Mouse (Mus musculus): Measurements from ENCODE around the gene Med13l. TPM values are rescaled to one million over a fixed set of nuclear protein-coding genes. Genes with fewer than 3 reads are reported as not detected.

Med13l gene
- polyA plus RNA-seq, 1 experiment from 2014 or later: 18.6 TPM

GRCm38 (mm10) chr5:118782139-118782538 is 221.7 kb downstream of the Med13l start:
- 90% methylated on average over 3 of the region's 3 CpGs for WGBS
- no peak overlapping the region for H3K4me2 ChIP-seq (ENCODE audit: low read depth, low read length)
- H3K36me3 ChIP-seq (ENCODE audit: control insufficient read depth, insufficient read depth, low read length): no peaks in the 10 kb centered on the region
- H3K27ac ChIP-seq (ENCODE audit: low read depth, low read length): no peak overlapping the region
- H3K27me3 ChIP-seq (ENCODE audit: control insufficient read depth, insufficient read depth, low read length): peaks cover 5% of the 10 kb centered on the region; the same call in 1 of the 2 replicates
- H3K9me3 ChIP-seq (ENCODE audit: control insufficient read depth, low read length): no peaks in the 10 kb centered on the region
- no peak overlapping the region for H3K9ac ChIP-seq (replicated peaks; ENCODE audit: low read depth, low read length)
- H3K4me3 ChIP-seq (ENCODE audit: low read depth, low read length): no peak overlapping the region
- ATAC-seq (ENCODE audit: low read depth): no peak
- H3K4me1 ChIP-seq (ENCODE audit: control insufficient read depth, insufficient read depth, low read length): no peaks in the 10 kb centered on the region

DNA sequence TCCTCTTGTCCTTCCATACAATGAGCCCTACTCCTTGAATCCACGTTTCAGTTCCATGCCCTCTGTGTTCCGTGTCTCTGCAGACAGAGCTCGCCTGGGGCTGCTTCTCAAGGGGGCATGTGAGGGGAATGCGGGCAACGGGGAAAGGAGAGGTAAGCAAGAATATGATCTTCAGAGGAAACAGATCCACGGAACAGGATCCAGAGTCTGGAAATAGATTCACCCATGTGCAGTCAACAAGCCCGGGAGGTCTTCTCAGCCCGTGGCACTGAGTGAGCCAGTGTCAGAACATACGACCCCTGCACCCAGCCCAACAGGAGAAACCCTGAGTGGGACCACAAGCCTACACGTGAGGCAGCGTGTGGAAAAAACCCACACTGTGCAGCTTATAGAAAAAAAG is 228.7 kb downstream of the Med13l start:
- 93% methylated on average over 11 of the region's 11 CpGs for WGBS
- no peaks in the 10 kb centered on the region for H3K9me3 ChIP-seq (ENCODE audit: control insufficient read depth, low read length)
- H3K36me3 ChIP-seq (ENCODE audit: control insufficient read depth, insufficient read depth, low read length): no peaks in the 10 kb centered on the region
- no peaks in the 10 kb centered on the region for H3K4me1 ChIP-seq (ENCODE audit: control insufficient read depth, insufficient read depth, low read length)
- no peaks in the 10 kb centered on the region for H3K27me3 ChIP-seq (ENCODE audit: control insufficient read depth, insufficient read depth, low read length)
- no peak overlapping the region for H3K27ac ChIP-seq (ENCODE audit: low read depth, low read length)
- no peak overlapping the region for H3K4me2 ChIP-seq (ENCODE audit: low read depth, low read length)
- H3K4me3 ChIP-seq (ENCODE audit: low read depth, low read length): no peak overlapping the region
- no peak for ATAC-seq (ENCODE audit: low read depth)
- H3K9ac ChIP-seq (replicated peaks; ENCODE audit: low read depth, low read length): no peak overlapping the region

DNA sequence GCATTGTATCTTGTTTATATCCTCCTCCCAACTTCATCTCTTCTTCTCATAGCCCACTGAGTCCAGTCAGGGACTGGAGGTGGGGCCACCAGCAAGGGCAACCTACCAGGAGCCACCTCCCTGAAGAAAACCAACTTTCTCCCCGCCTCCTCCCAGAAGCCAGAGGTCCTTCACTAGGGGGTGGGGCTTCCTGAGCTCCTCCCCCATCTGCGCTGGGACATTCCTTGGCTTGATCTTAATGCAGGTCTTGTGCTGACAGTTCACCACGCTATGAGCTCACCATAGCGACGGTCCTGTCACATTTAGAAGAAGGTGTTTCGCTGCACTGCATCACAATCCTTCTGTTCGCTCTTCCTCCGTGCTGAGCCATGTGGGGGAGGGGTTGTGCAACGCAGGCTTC is 229.3 kb downstream of the Med13l start:
- no peak overlapping the region for H3K4me3 ChIP-seq (ENCODE audit: low read depth, low read length)

DNA sequence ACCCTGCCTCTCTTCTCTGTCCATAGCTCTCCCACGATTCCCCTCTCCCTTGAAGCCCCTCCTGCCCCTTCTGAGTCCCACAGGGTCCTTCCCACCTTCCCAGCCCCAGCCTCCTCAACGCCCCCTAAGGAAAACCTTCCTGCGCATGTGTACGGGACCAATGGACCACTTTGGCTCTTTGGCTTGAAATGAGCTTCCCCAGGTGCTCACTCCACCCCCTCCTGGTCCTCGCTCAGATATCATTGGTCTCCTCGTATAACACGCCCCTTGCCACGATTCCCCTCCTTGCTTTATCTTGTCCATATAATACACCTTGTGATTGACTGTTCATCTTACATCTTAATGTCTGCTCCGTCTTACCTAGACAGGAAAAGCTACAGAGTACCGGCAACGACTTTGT is 237.3 kb downstream of the Med13l start:
- Histone ChIP-seq H3K4me3 (ENCODE audit: low read depth, low read length) (no peak overlapping the region), H3K9me3 (ENCODE audit: control insufficient read depth, low read length) (no peaks in the 10 kb centered on the region), H3K9ac (replicated peaks; ENCODE audit: low read depth, low read length) (no peak overlapping the region), H3K36me3 (ENCODE audit: control insufficient read depth, insufficient read depth, low read length) (no peaks in the 10 kb centered on the region), H3K4me2 (ENCODE audit: low read depth, low read length) (no peak overlapping the region), H3K27me3 (ENCODE audit: control insufficient read depth, insufficient read depth, low read length) (no peaks in the 10 kb centered on the region), H3K4me1 (ENCODE audit: control insufficient read depth, insufficient read depth, low read length) (no peaks in the 10 kb centered on the region), H3K27ac (ENCODE audit: low read depth, low read length) (no peak overlapping the region)
- 92% methylated on average over 11 of the region's 11 CpGs for WGBS
- no peak for ATAC-seq (ENCODE audit: low read depth)

More for the DNA sequence above, 229.3 kb downstream of the Med13l start:
- H3K27me3 ChIP-seq (ENCODE audit: control insufficient read depth, insufficient read depth, low read length): no peaks in the 10 kb centered on the region
- 69% methylated on average over 9 of the region's 9 CpGs for WGBS
- H3K9me3 ChIP-seq (ENCODE audit: control insufficient read depth, low read length): no peaks in the 10 kb centered on the region
- H3K4me2 ChIP-seq (ENCODE audit: low read depth, low read length): no peak overlapping the region
- no peaks in the 10 kb centered on the region for H3K4me1 ChIP-seq (ENCODE audit: control insufficient read depth, insufficient read depth, low read length)
- H3K36me3 ChIP-seq (ENCODE audit: control insufficient read depth, insufficient read depth, low read length): no peaks in the 10 kb centered on the region
- no peak overlapping the region for H3K9ac ChIP-seq (replicated peaks; ENCODE audit: low read depth, low read length)
- H3K27ac ChIP-seq (ENCODE audit: low read depth, low read length): no peak overlapping the region
- ATAC-seq (ENCODE audit: low read depth): no peak

DNA sequence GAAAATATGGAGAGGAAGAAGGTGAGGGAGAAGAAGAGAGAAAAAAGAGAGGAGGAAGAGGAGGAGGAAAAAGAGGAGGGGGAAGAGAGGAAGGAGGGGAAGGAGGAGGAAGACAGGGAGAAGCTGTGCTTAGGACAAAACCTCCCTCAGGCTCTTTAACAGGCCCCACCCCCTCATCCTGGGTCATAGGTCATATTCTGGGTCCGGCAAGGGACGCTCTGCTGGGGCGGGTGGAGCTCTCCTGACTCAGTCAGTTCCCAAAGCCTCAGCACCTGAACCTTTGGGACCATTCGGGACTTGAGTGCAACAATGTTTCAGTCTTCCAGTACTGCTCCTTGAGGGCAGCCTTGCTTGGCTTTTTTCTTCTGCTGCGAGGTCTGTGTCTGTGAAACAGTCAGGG is 241.1 kb downstream of the Med13l start:
- ATAC-seq (ENCODE audit: low read depth): no peak
- Histone ChIP-seq H3K4me3 (ENCODE audit: low read depth, low read length) (no peak overlapping the region), H3K9me3 (ENCODE audit: control insufficient read depth, low read length) (no peaks in the 10 kb centered on the region), H3K27me3 (ENCODE audit: control insufficient read depth, insufficient read depth, low read length) (no peaks in the 10 kb centered on the region), H3K27ac (ENCODE audit: low read depth, low read length) (no peak overlapping the region), H3K4me2 (ENCODE audit: low read depth, low read length) (no peak overlapping the region), H3K36me3 (ENCODE audit: control insufficient read depth, insufficient read depth, low read length) (no peaks in the 10 kb centered on the region), H3K4me1 (ENCODE audit: control insufficient read depth, insufficient read depth, low read length) (no peaks in the 10 kb centered on the region), H3K9ac (replicated peaks; ENCODE audit: low read depth, low read length) (no peak overlapping the region)
- 38% methylated on average over 5 of the region's 5 CpGs for WGBS

GRCm38 (mm10) chr5:118802036-118802435 is 241.6 kb downstream of the Med13l start:
- Histone ChIP-seq H3K27ac (ENCODE audit: low read depth, low read length) (no peak overlapping the region), H3K9me3 (ENCODE audit: control insufficient read depth, low read length) (no peaks in the 10 kb centered on the region), H3K4me3 (ENCODE audit: low read depth, low read length) (no peak overlapping the region), H3K9ac (replicated peaks; ENCODE audit: low read depth, low read length) (no peak overlapping the region), H3K36me3 (ENCODE audit: control insufficient read depth, insufficient read depth, low read length) (no peaks in the 10 kb centered on the region), H3K27me3 (ENCODE audit: control insufficient read depth, insufficient read depth, low read length) (no peaks in the 10 kb centered on the region), H3K4me1 (ENCODE audit: control insufficient read depth, insufficient read depth, low read length) (no peaks in the 10 kb centered on the region), H3K4me2 (ENCODE audit: low read depth, low read length) (no peak overlapping the region)
- whole genome bisulfite sequencing: 76% methylated on average over 7 of the region's 7 CpGs
- no peak for ATAC-seq (ENCODE audit: low read depth)

DNA sequence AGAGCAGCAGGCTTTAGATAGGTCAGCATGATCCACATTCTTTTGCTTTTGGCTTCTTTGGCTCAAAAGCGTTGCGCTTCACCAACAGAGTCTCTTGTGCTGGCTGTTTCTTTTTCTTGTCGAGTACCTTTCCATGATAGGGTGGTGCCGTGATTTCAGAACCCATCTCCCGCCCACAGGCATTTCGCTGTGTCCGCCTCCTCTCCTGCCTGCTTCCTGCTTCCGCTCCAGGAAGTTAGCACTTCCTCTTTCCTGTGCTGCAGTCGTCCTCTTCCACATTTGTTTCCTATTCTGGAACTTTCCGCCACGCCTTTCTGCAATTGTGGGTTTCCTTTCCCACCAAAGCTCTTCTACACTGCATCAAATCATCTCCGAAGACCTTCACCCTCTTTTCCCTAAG is 248.5 kb downstream of the Med13l start:
- ATAC-seq (ENCODE audit: low read depth): no peak
- WGBS: 92% methylated on average over 12 of the region's 12 CpGs
- H3K27ac ChIP-seq (ENCODE audit: low read depth, low read length): no peak overlapping the region

GRCm38 (mm10) chr5:118809588-118809987 is 249.1 kb downstream of the Med13l start:
- H3K4me3 ChIP-seq (ENCODE audit: low read depth, low read length): no peak overlapping the region
- no peak for ATAC-seq (ENCODE audit: low read depth)
- H3K4me1 ChIP-seq (ENCODE audit: control insufficient read depth, insufficient read depth, low read length): no peaks in the 10 kb centered on the region
- H3K4me2 ChIP-seq (ENCODE audit: low read depth, low read length): no peak overlapping the region
- no peaks in the 10 kb centered on the region for H3K27me3 ChIP-seq (ENCODE audit: control insufficient read depth, insufficient read depth, low read length)
- WGBS: 67% methylated on average over 5 of the region's 5 CpGs
- H3K9ac ChIP-seq (replicated peaks; ENCODE audit: low read depth, low read length): no peak overlapping the region
- no peak overlapping the region for H3K27ac ChIP-seq (ENCODE audit: low read depth, low read length)
- H3K9me3 ChIP-seq (ENCODE audit: control insufficient read depth, low read length): no peaks in the 10 kb centered on the region
- no peaks in the 10 kb centered on the region for H3K36me3 ChIP-seq (ENCODE audit: control insufficient read depth, insufficient read depth, low read length)

More for the DNA sequence above, 248.5 kb downstream of the Med13l start:
- Histone ChIP-seq H3K4me3 (ENCODE audit: low read depth, low read length) (no peak overlapping the region), H3K4me2 (ENCODE audit: low read depth, low read length) (no peak overlapping the region), H3K9ac (replicated peaks; ENCODE audit: low read depth, low read length) (no peak overlapping the region), H3K9me3 (ENCODE audit: control insufficient read depth, low read length) (no peaks in the 10 kb centered on the region), H3K27me3 (ENCODE audit: control insufficient read depth, insufficient read depth, low read length) (no peaks in the 10 kb centered on the region), H3K36me3 (ENCODE audit: control insufficient read depth, insufficient read depth, low read length) (no peaks in the 10 kb centered on the region), H3K4me1 (ENCODE audit: control insufficient read depth, insufficient read depth, low read length) (no peaks in the 10 kb centered on the region)

GRCm38 (mm10) chr5:118811690-118812089 is 251.2 kb downstream of the Med13l start:
- Histone ChIP-seq H3K27ac (ENCODE audit: low read depth, low read length) (no peak overlapping the region), H3K4me3 (ENCODE audit: low read depth, low read length) (no peak overlapping the region), H3K9me3 (ENCODE audit: control insufficient read depth, low read length) (no peaks in the 10 kb centered on the region), H3K9ac (replicated peaks; ENCODE audit: low read depth, low read length) (no peak overlapping the region), H3K27me3 (ENCODE audit: control insufficient read depth, insufficient read depth, low read length) (no peaks in the 10 kb centered on the region), H3K4me2 (ENCODE audit: low read depth, low read length) (no peak overlapping the region), H3K4me1 (ENCODE audit: control insufficient read depth, insufficient read depth, low read length) (no peaks in the 10 kb centered on the region), H3K36me3 (ENCODE audit: control insufficient read depth, insufficient read depth, low read length) (no peaks in the 10 kb centered on the region)
- ATAC-seq (ENCODE audit: low read depth): no peak
- WGBS: 62% methylated on average over 5 of the region's 5 CpGs

- Histone ChIP-seq H3K9me3 (ENCODE audit: control insufficient read depth, low read length) (no peaks in the 10 kb centered on the region), H3K36me3 (ENCODE audit: control insufficient read depth, insufficient read depth, low read length) (no peaks in the 10 kb centered on the region), H3K4me2 (ENCODE audit: low read depth, low read length) (no peak overlapping the region), H3K27ac (ENCODE audit: low read depth, low read length) (no peak overlapping the region), H3K4me1 (ENCODE audit: control insufficient read depth, insufficient read depth, low read length) (no peaks in the 10 kb centered on the region), H3K27me3 (ENCODE audit: control insufficient read depth, insufficient read depth, low read length) (no peaks in the 10 kb centered on the region), H3K9ac (replicated peaks; ENCODE audit: low read depth, low read length) (no peak overlapping the region), H3K4me3 (ENCODE audit: low read depth, low read length) (no peak overlapping the region)
- ATAC-seq (ENCODE audit: low read depth): no peak
- 84% methylated on average over 9 of the region's 9 CpGs for WGBS
Measured at GRCm38 (mm10) chr5:118812421-118812820, 251.9 kb downstream of the Med13l start.

Data from neural tube, embryonic 14.5 days (tissue).